Mouse (Mus musculus): ENCODE results near the gene Tspan1. TPM values are rescaled to one million over a fixed set of nuclear protein-coding genes. Genes with fewer than 3 reads are reported as not detected.

Tspan1 gene
- polyA plus RNA-seq, 1 experiment: not detected

- no peak overlapping the region for H3K27ac ChIP-seq (ENCODE audit: insufficient read depth, low read length)
- no peaks in the 10 kb centered on the region for H3K27me3 ChIP-seq (ENCODE audit: control insufficient read depth, insufficient read depth, low read length, poor library complexity, severe bottlenecking)
- H3K4me3 ChIP-seq (ENCODE audit: low read depth, low read length): no peak overlapping the region
- no peaks in the 10 kb centered on the region for H3K4me1 ChIP-seq (ENCODE audit: control insufficient read depth, insufficient read depth, low read length)
- TF ChIP-seq CTCF (IDR thresholded peaks at IDR 0.05; ENCODE audit: low read depth, low read length) (no peak), POLR2A (IDR thresholded peaks at IDR 0.05; ENCODE audit: insufficient read depth, low read length) (no peak), EP300 (IDR thresholded peaks at IDR 0.05; ENCODE audit: insufficient read depth, low read depth, low read length) (no peak)
- H3K9me3 ChIP-seq (replicated peaks; ENCODE audit: control insufficient read depth, insufficient read depth, low read length, poor library complexity, severe bottlenecking): no peaks in the 10 kb centered on the region
- H3K36me3 ChIP-seq (ENCODE audit: control insufficient read depth, insufficient read depth, low read length, poor library complexity, severe bottlenecking): no peaks in the 10 kb centered on the region
- no peak overlapping the region for H3K9ac ChIP-seq (ENCODE audit: low read depth, poor library complexity, severe bottlenecking)
Measured at GRCm38 (mm10) chr4:116198422-116198821, 31.0 kb upstream of the Tspan1 start.

GRCm38 (mm10) chr4:116193583-116194383, 26.4 kb upstream of the Tspan1 start:
- Histone ChIP-seq H3K27ac (ENCODE audit: insufficient read depth, low read length) (no peak overlapping the region), H3K36me3 (ENCODE audit: control insufficient read depth, insufficient read depth, low read length, poor library complexity, severe bottlenecking) (no peaks in the 10 kb centered on the region)

GRCm38 (mm10) chr4:116192286-116192835, 25.0 kb upstream of the Tspan1 start:
- no peak overlapping the region for H3K9ac ChIP-seq (ENCODE audit: low read depth, poor library complexity, severe bottlenecking)
- TF ChIP-seq CTCF (IDR thresholded peaks at IDR 0.05; ENCODE audit: low read depth, low read length) (no peak), POLR2A (IDR thresholded peaks at IDR 0.05; ENCODE audit: insufficient read depth, low read length) (no peak), EP300 (IDR thresholded peaks at IDR 0.05; ENCODE audit: insufficient read depth, low read depth, low read length) (no peak)
- no peak overlapping the region for H3K27ac ChIP-seq (ENCODE audit: insufficient read depth, low read length)
- H3K4me3 ChIP-seq (ENCODE audit: low read depth, low read length): no peak overlapping the region
- H3K27me3 ChIP-seq (ENCODE audit: control insufficient read depth, insufficient read depth, low read length, poor library complexity, severe bottlenecking): no peaks in the 10 kb centered on the region
- H3K9me3 ChIP-seq (replicated peaks; ENCODE audit: control insufficient read depth, insufficient read depth, low read length, poor library complexity, severe bottlenecking): no peaks in the 10 kb centered on the region
- H3K4me1 ChIP-seq (ENCODE audit: control insufficient read depth, insufficient read depth, low read length): no peaks in the 10 kb centered on the region
- no peaks in the 10 kb centered on the region for H3K36me3 ChIP-seq (ENCODE audit: control insufficient read depth, insufficient read depth, low read length, poor library complexity, severe bottlenecking)

More at GRCm38 (mm10) chr4:116193583-116194383, 26.4 kb upstream of the Tspan1 start:
- Histone ChIP-seq H3K9ac (ENCODE audit: low read depth, poor library complexity, severe bottlenecking) (no peak overlapping the region), H3K4me3 (ENCODE audit: low read depth, low read length) (no peak overlapping the region), H3K27me3 (ENCODE audit: control insufficient read depth, insufficient read depth, low read length, poor library complexity, severe bottlenecking) (no peaks in the 10 kb centered on the region), H3K9me3 (replicated peaks; ENCODE audit: control insufficient read depth, insufficient read depth, low read length, poor library complexity, severe bottlenecking) (no peaks in the 10 kb centered on the region), H3K4me1 (ENCODE audit: control insufficient read depth, insufficient read depth, low read length) (no peaks in the 10 kb centered on the region)
- TF ChIP-seq POLR2A (IDR thresholded peaks at IDR 0.05; ENCODE audit: insufficient read depth, low read length): no peak

GRCm38 (mm10) chr4:116185083-116185482, 17.7 kb upstream of the Tspan1 start:
- no peaks in the 10 kb centered on the region for H3K4me1 ChIP-seq (ENCODE audit: control insufficient read depth, insufficient read depth, low read length)
- no peaks in the 10 kb centered on the region for H3K36me3 ChIP-seq (ENCODE audit: control insufficient read depth, insufficient read depth, low read length, poor library complexity, severe bottlenecking)
- TF ChIP-seq CTCF (IDR thresholded peaks at IDR 0.05; ENCODE audit: low read depth, low read length) (no peak), POLR2A (IDR thresholded peaks at IDR 0.05; ENCODE audit: insufficient read depth, low read length) (no peak), EP300 (IDR thresholded peaks at IDR 0.05; ENCODE audit: insufficient read depth, low read depth, low read length) (no peak)
- H3K27me3 ChIP-seq (ENCODE audit: control insufficient read depth, insufficient read depth, low read length, poor library complexity, severe bottlenecking): no peaks in the 10 kb centered on the region
- no peaks in the 10 kb centered on the region for H3K9me3 ChIP-seq (replicated peaks; ENCODE audit: control insufficient read depth, insufficient read depth, low read length, poor library complexity, severe bottlenecking)
- no peak overlapping the region for H3K27ac ChIP-seq (ENCODE audit: insufficient read depth, low read length)
- H3K4me3 ChIP-seq (ENCODE audit: low read depth, low read length): no peak overlapping the region
- no peak overlapping the region for H3K9ac ChIP-seq (ENCODE audit: low read depth, poor library complexity, severe bottlenecking)

- no peaks in the 10 kb centered on the region for H3K27me3 ChIP-seq (ENCODE audit: control insufficient read depth, insufficient read depth, low read length, poor library complexity, severe bottlenecking)
- H3K4me1 ChIP-seq (ENCODE audit: control insufficient read depth, insufficient read depth, low read length): no peaks in the 10 kb centered on the region
- no peaks in the 10 kb centered on the region for H3K9me3 ChIP-seq (replicated peaks; ENCODE audit: control insufficient read depth, insufficient read depth, low read length, poor library complexity, severe bottlenecking)
- H3K36me3 ChIP-seq (ENCODE audit: control insufficient read depth, insufficient read depth, low read length, poor library complexity, severe bottlenecking): no peaks in the 10 kb centered on the region
- peak overlapping the region; percentile 13 for H3K4me3 ChIP-seq (ENCODE audit: low read depth, low read length)
- TF ChIP-seq EP300 (IDR thresholded peaks at IDR 0.05; ENCODE audit: insufficient read depth, low read depth, low read length): no peak
- peak; percentile 53 for TF ChIP-seq POLR2A (IDR thresholded peaks at IDR 0.05; ENCODE audit: insufficient read depth, low read length)
- peak overlapping the region; percentile 44 for H3K9ac ChIP-seq (ENCODE audit: low read depth, poor library complexity, severe bottlenecking)
- 0 out of 2 replicates have a peak overlapping the region, but pooled peaks have one; percentile 34 for H3K27ac ChIP-seq (ENCODE audit: insufficient read depth, low read length)
Measured at GRCm38 (mm10) chr4:116182745-116183144, 15.3 kb upstream of the Tspan1 start.

- Histone ChIP-seq H3K9ac (ENCODE audit: low read depth, poor library complexity, severe bottlenecking) (no peak overlapping the region), H3K27me3 (ENCODE audit: control insufficient read depth, insufficient read depth, low read length, poor library complexity, severe bottlenecking) (no peaks in the 10 kb centered on the region), H3K27ac (ENCODE audit: insufficient read depth, low read length) (no peak overlapping the region), H3K4me1 (ENCODE audit: control insufficient read depth, insufficient read depth, low read length) (no peaks in the 10 kb centered on the region), H3K36me3 (ENCODE audit: control insufficient read depth, insufficient read depth, low read length, poor library complexity, severe bottlenecking) (no peaks in the 10 kb centered on the region), H3K4me3 (ENCODE audit: low read depth, low read length) (no peak overlapping the region), H3K9me3 (replicated peaks; ENCODE audit: control insufficient read depth, insufficient read depth, low read length, poor library complexity, severe bottlenecking) (no peaks in the 10 kb centered on the region)
- TF ChIP-seq CTCF (IDR thresholded peaks at IDR 0.05; ENCODE audit: low read depth, low read length) (no peak), EP300 (IDR thresholded peaks at IDR 0.05; ENCODE audit: insufficient read depth, low read depth, low read length) (no peak), POLR2A (IDR thresholded peaks at IDR 0.05; ENCODE audit: insufficient read depth, low read length) (no peak)
Measured at GRCm38 (mm10) chr4:116182079-116182478, 14.7 kb upstream of the Tspan1 start.
